In genomic region chr19:46509736-46510135, GRCm38 (mm10) we compare ENCODE assay signal across 10 mouse cellular contexts. TPM values are rescaled to one million over a fixed set of nuclear protein-coding genes. Genes with fewer than 3 reads are reported as not detected.
DNase-seq lines count a peak whose midpoint lies in the region; ATAC-seq and TF ChIP-seq lines count a peak whose summit lies in the region.
"Had no signal": no experiment of that assay in that cellular context is flagged by ENCODE, and none has a peak within 500 bp of the region (broad histone marks: within the 10 kb centered on the region; RNA-seq: fewer than 3 reads in every experiment).

No protein-coding gene starts in this region.

- no peaks in the 10 kb centered on the region for H3K27me3 ChIP-seq in forebrain, embryonic 14.5 days (replicated peaks; ENCODE audit: control insufficient read depth, insufficient read depth, low read length)
- no peaks in the 10 kb centered on the region for H3K27me3 ChIP-seq in forebrain, postnatal 0 days (ENCODE audit: insufficient read depth, low read length)
- H3K27me3 ChIP-seq in kidney, embryonic 14.5 days (ENCODE audit: control insufficient read depth, insufficient read depth, low read length) = no peaks in the 10 kb centered on the region
- no peaks in the 10 kb centered on the region for H3K27me3 ChIP-seq in midbrain, embryonic 13.5 days
- no peaks in the 10 kb centered on the region for H3K27me3 ChIP-seq in midbrain, embryonic 16.5 days (ENCODE audit: control insufficient read depth, insufficient read depth, low read depth, low read length)
- H3K27me3 ChIP-seq: CH12.LX had no signal

- 0 out of 2 replicates have a peak overlapping the region, but pooled peaks have one; percentile 8 for H3K9ac ChIP-seq in forebrain, embryonic 14.5 days (ENCODE audit: low read length)
- H3K9ac ChIP-seq in forebrain, postnatal 0 days = no peak overlapping the region
- H3K9ac ChIP-seq in kidney, embryonic 14.5 days (ENCODE audit: low read depth, low read length) = 0 out of 2 replicates have a peak overlapping the region, but pooled peaks have one; percentile 2
- H3K9ac ChIP-seq in midbrain, embryonic 13.5 days (replicated peaks) = 0 out of 2 replicates have a peak overlapping the region, but pooled peaks have one; percentile 73
- H3K9ac ChIP-seq in midbrain, embryonic 16.5 days (ENCODE audit: low read depth, low read length) = no peak overlapping the region

- DNase-seq in forebrain, embryonic 14.5 days (ENCODE audit: low spot score) = no peak
- DNase-seq in forebrain, postnatal 0 days = no peak
- no peak for DNase-seq in kidney, adult 9 months
- no peak for DNase-seq in left cerebral cortex, adult 8-10 months (ENCODE audit: low spot score in 2 of 2)
- DNase-seq: gastrocnemius, postnatal 36 days had no signal

- TF ChIP-seq CTCF in forebrain, postnatal 0 days (IDR thresholded peaks at IDR 0.05; ENCODE audit: low read depth) = no peak

- peaks cover 46% of the 10 kb centered on the region for H3K4me1 ChIP-seq in forebrain, embryonic 14.5 days (ENCODE audit: control insufficient read depth, insufficient read depth, low read length)
- peaks cover 32% of the 10 kb centered on the region for H3K4me1 ChIP-seq in forebrain, postnatal 0 days (ENCODE audit: insufficient read depth)
- peaks cover 55% of the 10 kb centered on the region for H3K4me1 ChIP-seq in kidney, embryonic 14.5 days (ENCODE audit: control insufficient read depth, insufficient read depth, low read length)
- peaks cover 74% of the 10 kb centered on the region for H3K4me1 ChIP-seq in midbrain, embryonic 13.5 days (replicated peaks)
- H3K4me1 ChIP-seq in midbrain, embryonic 16.5 days (ENCODE audit: control insufficient read depth, insufficient read depth, low read length) = peaks cover 56% of the 10 kb centered on the region

- H3K27ac ChIP-seq in forebrain, embryonic 14.5 days (ENCODE audit: low read depth, low read length) = no peak overlapping the region
- H3K27ac ChIP-seq in forebrain, postnatal 0 days (ENCODE audit: low read depth, low read length) = no peak overlapping the region
- no peak overlapping the region; the same call in none of the 2 replicates for H3K27ac ChIP-seq in kidney, embryonic 14.5 days (ENCODE audit: low read depth, low read length)
- H3K27ac ChIP-seq in midbrain, embryonic 13.5 days = 0 out of 2 replicates have a peak overlapping the region, but pooled peaks have one; percentile 41
- H3K27ac ChIP-seq in midbrain, embryonic 16.5 days (ENCODE audit: low read length) = no peak overlapping the region

- H3K9me3 ChIP-seq in forebrain, embryonic 14.5 days (replicated peaks; ENCODE audit: control insufficient read depth, low read length) = no peaks in the 10 kb centered on the region
- H3K9me3 ChIP-seq in forebrain, postnatal 0 days (ENCODE audit: low read length) = no peaks in the 10 kb centered on the region
- no peaks in the 10 kb centered on the region for H3K9me3 ChIP-seq in kidney, embryonic 14.5 days (ENCODE audit: control insufficient read depth, low read length)
- no peaks in the 10 kb centered on the region for H3K9me3 ChIP-seq in midbrain, embryonic 13.5 days
- H3K9me3 ChIP-seq in midbrain, embryonic 16.5 days (replicated peaks; ENCODE audit: control insufficient read depth, low read length, poor library complexity, severe bottlenecking) = no peaks in the 10 kb centered on the region

- H3K4me2 ChIP-seq in forebrain, embryonic 14.5 days (ENCODE audit: low read length) = no peak overlapping the region
- H3K4me2 ChIP-seq in forebrain, postnatal 0 days (ENCODE audit: low read depth) = no peak overlapping the region
- no peak overlapping the region for H3K4me2 ChIP-seq in kidney, embryonic 14.5 days (replicated peaks; ENCODE audit: low read depth, low read length)
- H3K4me2 ChIP-seq in midbrain, embryonic 13.5 days (replicated peaks) = 0 out of 2 replicates have a peak overlapping the region, but pooled peaks have one; percentile 91
- H3K4me2 ChIP-seq in midbrain, embryonic 16.5 days (ENCODE audit: low read length) = no peak overlapping the region

- H3K4me3 ChIP-seq in forebrain, embryonic 14.5 days (ENCODE audit: low read depth, low read length) = no peak overlapping the region
- H3K4me3 ChIP-seq in forebrain, postnatal 0 days (ENCODE audit: low read depth, low read length) = no peak overlapping the region
- no peak overlapping the region for H3K4me3 ChIP-seq in kidney, embryonic 14.5 days (ENCODE audit: low read length)
- H3K4me3 ChIP-seq in midbrain, embryonic 13.5 days (replicated peaks) = no peak overlapping the region
- H3K4me3 ChIP-seq in midbrain, embryonic 16.5 days (ENCODE audit: low read depth, low read length) = no peak overlapping the region

- no peak for ATAC-seq in forebrain, embryonic 14.5 days
- ATAC-seq in forebrain, postnatal 0 days = no peak
- no peak for ATAC-seq in kidney, embryonic 14.5 days (ENCODE audit: low FRiP score, low TSS enrichment)
- ATAC-seq in midbrain, embryonic 13.5 days = no peak
- ATAC-seq in midbrain, embryonic 16.5 days = no peak
- ATAC-seq in monocyte, adult 5-6 weeks (replicated peaks; ENCODE audit: insufficient number of reproducible peaks, low FRiP score, low TSS enrichment, poor library complexity, severe bottlenecking) = no peak

- H3K36me3 ChIP-seq in forebrain, embryonic 14.5 days (ENCODE audit: control insufficient read depth, insufficient read depth, low read length) = peaks cover 94% of the 10 kb centered on the region
- H3K36me3 ChIP-seq in forebrain, postnatal 0 days (ENCODE audit: insufficient read depth) = peaks cover 47% of the 10 kb centered on the region
- H3K36me3 ChIP-seq in kidney, embryonic 14.5 days (ENCODE audit: control insufficient read depth, insufficient read depth, low read length) = peaks cover 77% of the 10 kb centered on the region
- H3K36me3 ChIP-seq in midbrain, embryonic 13.5 days = peaks cover 86% of the 10 kb centered on the region
- peaks cover 21% of the 10 kb centered on the region for H3K36me3 ChIP-seq in midbrain, embryonic 16.5 days (ENCODE audit: control insufficient read depth, insufficient read depth, low read length)

- WGBS in forebrain, embryonic 14.5 days = 87% methylated on average over 4 of the region's 4 CpGs
- 82% methylated on average over 4 of the region's 4 CpGs for WGBS in forebrain, postnatal 0 days
- 57% methylated on average over 4 of the region's 4 CpGs for WGBS in kidney, embryonic 14.5 days
- 91% methylated on average over 4 of the region's 4 CpGs for WGBS in midbrain, embryonic 13.5 days
- 86% methylated on average over 4 of the region's 4 CpGs for WGBS in midbrain, embryonic 16.5 days

RNA-seq across cellular contexts. Expression of gene Trim8, which starts 8.2 kb away (rescaled TPM):
- polyA plus RNA-seq in forebrain, embryonic 14.5 days (2014; fragmentation: Nextera tagmentation; extraction: Ambion mirVana) = 23.0 and 24.8 TPM in 2 replicates
- 68.6 and 76.5 TPM in 2 replicates for total RNA-seq in forebrain, postnatal 0 days (2014; rRNA removed)
- polyA plus RNA-seq in forebrain, postnatal 0 days (2015; fragmentation: Nextera tagmentation; extraction: Ambion mirVana) = 25.9 and 28.2 TPM in 2 replicates
- polyA plus RNA-seq in kidney, embryonic 14.5 days (2014; fragmentation: Nextera tagmentation; extraction: Ambion mirVana) = 28.3 and 35.6 TPM in 2 replicates
- 27.7 and 33.0 TPM in 2 replicates for polyA plus RNA-seq in midbrain, embryonic 13.5 days (2015; fragmentation: Nextera tagmentation; extraction: Ambion mirVana)
- polyA plus RNA-seq in midbrain, embryonic 16.5 days (2015; fragmentation: Nextera tagmentation; extraction: Ambion mirVana) = 25.9 and 26.8 TPM in 2 replicates
- total RNA-seq in left cerebral cortex, adult 8-10 months (2022) = 100 to 1,000 TPM; 103 to 108 (median 104) TPM
- 35.4 to 50.0 TPM (median 39.9 TPM) in 3 replicates for total RNA-seq in monocyte, adult 5-6 weeks (2017)

Comparison
In these comparisons a context has a peak if more than half of its experiments do, and no peak if none do; other contexts are left out.
1. H3K9ac ChIP-seq: peak in forebrain, embryonic 14.5 days (single experiment), kidney, embryonic 14.5 days (single experiment) and midbrain, embryonic 13.5 days (single experiment); none in forebrain, postnatal 0 days (single experiment) and midbrain, embryonic 16.5 days (single experiment).